Mouse (Mus musculus): ENCODE measurements around the gene Pde4a. TPM values are rescaled to one million over a fixed set of nuclear protein-coding genes. Genes with fewer than 3 reads are reported as not detected.
A peak's percentile ranks its signal among the peaks of the same experiment; 100 is the strongest.

Gene Pde4a
- total RNA-seq (2021), result 10 to 100 TPM; 74.0 to 85.1 TPM

DNA sequence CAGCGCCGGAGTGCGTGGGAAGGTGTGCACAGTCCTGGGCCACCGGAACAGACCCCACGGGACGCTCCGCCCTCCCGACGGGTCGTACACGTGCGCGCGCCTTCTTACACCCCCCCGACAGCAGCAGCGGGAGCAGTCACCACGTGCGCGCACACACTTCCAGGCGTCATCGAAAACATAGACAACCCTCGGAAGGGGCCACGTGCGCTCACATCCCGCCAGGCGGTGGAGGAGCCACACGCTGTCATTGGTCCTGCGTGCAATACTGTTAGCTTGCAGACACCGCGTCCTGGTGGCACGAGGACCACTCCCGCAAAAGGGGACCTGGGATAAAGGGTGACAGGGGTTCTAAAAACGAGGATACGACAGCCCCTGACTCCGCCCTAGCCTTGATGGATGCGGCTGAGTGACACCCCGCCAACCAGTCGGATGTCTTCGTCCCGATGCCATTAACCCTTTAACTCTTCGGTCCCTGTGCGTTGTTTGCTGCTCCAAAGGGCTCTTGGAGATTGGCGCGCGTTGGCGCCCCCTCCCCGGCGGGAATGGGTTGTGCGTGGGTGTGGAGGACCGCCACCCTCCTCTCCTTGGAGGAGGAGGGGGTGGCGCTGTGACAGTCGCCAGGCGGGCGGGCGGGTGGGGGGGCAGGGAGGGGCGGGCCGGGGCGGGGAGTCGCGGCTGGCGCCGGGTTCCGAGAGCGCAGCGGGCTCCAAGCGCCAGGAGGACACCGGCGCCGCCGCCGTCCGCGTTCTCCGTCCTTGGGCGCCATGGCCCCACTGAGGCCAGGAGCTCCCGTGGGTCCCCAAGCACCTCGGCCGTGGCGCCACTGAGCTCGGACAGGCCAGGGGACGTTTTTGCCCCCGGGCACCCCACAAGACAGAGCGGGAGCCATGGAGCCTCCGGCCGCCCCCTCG, at the start of gene Pde4a:
TSS of gene Pde4a (plus strand) at position 674 of the 911 bp plus-strand sequence.
- DNase-seq (ENCODE audit: extremely low spot score in 1 of 2, low spot score in 1 of 2), result peak; percentile 42 to 67

DNA sequence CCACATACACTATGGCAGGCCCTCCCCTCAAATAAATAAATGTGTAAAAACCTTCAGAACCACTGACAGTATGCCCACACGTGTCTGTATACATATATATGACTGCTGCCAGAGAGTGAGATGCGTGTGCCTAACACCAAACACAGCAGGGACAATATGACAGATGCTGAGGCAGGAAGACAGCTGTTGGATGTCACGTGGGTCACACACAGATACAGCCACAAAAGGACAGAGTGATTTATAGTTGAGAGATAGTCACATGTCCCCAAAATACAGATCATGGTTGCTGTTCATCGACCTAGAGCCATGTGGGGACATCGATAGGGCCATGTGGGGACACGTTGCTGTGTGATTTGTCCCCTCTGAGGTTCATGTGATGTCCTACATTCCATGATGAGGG, 48.4 kb upstream of the Pde4a start:
- no peak for DNase-seq (ENCODE audit: extremely low spot score in 1 of 2, low spot score in 1 of 2)

DNA sequence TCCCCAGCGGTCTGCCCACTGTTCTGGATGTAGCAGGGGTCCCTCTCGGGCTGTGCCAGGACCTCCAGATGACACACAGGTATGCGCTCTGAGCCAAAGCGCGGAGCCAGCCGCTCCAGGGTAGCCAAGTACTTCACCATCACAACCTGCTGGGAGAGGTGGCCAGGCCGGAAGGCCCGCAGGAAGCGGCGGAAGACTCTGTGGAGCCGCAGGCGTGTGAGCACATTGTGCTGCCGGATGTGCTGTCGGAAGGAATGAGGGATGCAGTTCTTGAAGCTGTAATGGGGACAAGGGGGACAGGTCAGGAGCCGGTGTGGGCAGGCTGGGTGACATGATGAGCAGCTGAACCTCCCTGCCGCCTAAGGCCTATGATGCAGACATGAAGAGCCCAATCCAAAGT, 44.0 kb upstream of the Pde4a start:
- DNase-seq (ENCODE audit: extremely low spot score in 1 of 2, low spot score in 1 of 2), result no peak

- no peak for DNase-seq (ENCODE audit: extremely low spot score in 1 of 2, low spot score in 1 of 2)
Observed at GRCm38 (mm10) chr9:21124837-21125236, 40.7 kb upstream of the Pde4a start.

GRCm38 (mm10) chr9:21125502-21126258, 39.8 kb upstream of the Pde4a start:
- DNase-seq (ENCODE audit: extremely low spot score in 1 of 2, low spot score in 1 of 2), result no peak

- DNase-seq (ENCODE audit: extremely low spot score in 1 of 2, low spot score in 1 of 2), result no peak
Observed at GRCm38 (mm10) chr9:21126259-21126627, 39.3 kb upstream of the Pde4a start.

DNA sequence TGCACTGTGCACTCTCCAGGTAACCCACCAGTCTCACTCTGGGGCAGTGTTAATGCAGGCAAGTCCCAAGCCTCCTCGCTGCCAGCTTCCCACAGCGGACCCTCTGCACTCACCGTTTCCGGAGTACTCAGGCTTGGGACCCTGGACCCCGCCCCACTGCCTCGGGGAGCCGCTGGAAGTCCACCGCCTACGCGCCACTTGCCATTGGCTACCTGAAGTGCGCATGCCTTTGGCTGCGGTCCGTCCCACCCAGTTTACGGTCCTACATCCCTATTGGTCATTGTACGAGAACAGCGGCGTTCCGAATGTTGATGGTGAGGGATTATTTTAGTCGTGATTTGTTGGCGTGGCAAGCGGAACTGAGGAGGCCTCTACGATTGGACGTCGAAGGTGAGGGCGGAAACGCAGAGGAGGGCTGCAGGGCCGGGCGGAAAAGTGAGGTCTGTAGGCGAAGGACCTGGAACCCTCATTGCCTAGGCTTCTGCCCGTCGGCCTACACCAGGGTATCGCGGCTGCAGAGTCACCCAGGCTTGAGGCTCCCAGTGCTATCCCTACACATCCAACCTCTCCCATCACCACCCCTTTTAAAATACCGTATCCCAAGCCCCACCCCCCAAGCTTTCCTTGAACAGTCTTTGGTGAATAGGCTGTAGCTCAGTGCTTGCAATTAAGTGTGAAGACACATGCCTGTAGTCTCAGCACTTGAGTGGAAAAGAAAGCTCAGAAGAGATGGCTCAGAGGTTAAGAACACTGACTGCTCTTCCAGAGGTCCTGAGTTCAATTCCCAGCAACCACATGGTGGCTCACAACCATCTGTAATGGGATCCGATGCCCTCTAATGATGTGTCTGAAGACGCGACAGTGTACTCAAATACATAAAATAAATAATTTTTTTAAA, 34.2 kb upstream of the Pde4a start, which contains the start of gene Tyk2:
TSS of gene Tyk2 (minus strand) at position 185 of the 898 bp plus-strand sequence.
- DNase-seq (ENCODE audit: extremely low spot score in 1 of 2, low spot score in 1 of 2), result peak; percentile 71 to 79

GRCm38 (mm10) chr9:21132102-21132775, 33.3 kb upstream of the Pde4a start:
- no peak for DNase-seq (ENCODE audit: extremely low spot score in 1 of 2, low spot score in 1 of 2)

DNA sequence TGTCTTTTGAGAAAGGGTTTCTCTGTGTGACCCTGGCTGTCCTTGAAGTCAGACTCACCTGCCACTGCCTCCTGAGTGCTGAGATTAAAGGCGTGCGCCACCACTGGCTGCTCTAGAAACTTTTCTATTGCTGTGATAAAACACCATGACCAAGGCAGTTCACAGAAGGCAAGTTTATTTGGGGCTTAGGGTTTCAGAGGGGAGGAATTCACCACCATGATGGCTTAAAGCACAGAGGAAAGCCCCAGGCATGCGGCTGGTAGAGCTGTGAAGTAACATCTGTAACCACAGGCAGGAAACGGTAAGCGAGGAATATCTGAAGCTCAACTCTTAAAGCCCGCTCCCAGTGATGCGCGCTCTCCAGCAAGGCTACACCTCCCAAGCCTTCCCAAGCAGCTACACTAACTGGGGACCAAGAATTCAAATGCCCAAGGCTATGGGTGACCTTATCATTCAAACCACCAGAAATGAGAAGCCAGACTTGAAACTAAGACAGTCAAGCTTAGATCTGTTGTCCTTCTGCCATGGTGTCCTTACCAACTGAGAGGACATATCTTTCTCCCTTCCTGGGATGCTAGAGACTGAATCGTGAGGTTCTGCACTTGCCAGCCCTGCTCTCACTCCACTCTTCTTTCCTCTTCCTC, 32.3 kb upstream of the Pde4a start:
- no peak for DNase-seq (ENCODE audit: extremely low spot score in 1 of 2, low spot score in 1 of 2)

- no peak for DNase-seq (ENCODE audit: extremely low spot score in 1 of 2, low spot score in 1 of 2)
Observed at GRCm38 (mm10) chr9:21134595-21135328, 30.8 kb upstream of the Pde4a start.

- DNase-seq (ENCODE audit: extremely low spot score in 1 of 2, low spot score in 1 of 2), result no peak
Observed at GRCm38 (mm10) chr9:21135329-21135890, 30.1 kb upstream of the Pde4a start.

DNA sequence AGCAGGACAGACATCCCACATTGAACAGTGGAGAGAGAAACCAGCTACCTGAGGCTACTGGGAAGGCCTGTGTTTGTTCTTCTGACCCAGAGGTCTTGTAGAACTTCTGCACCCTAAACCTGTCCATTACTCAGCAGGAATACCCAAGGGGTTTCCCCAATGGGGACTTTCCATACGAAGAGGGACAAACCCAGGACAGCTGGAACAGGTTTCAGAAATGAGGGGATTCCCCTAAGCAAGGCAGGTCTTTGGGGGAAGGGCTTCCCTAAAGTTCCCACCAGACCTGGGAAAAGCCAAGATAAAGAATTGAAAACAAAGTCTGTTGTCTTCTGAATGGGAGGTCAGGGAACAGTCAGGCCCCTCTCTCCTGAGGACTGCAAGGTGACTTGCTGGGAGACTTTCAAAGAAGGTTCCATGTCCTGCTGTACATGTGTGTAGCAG, 29.6 kb upstream of the Pde4a start:
- DNase-seq (ENCODE audit: extremely low spot score in 1 of 2, low spot score in 1 of 2), result no peak

DNA sequence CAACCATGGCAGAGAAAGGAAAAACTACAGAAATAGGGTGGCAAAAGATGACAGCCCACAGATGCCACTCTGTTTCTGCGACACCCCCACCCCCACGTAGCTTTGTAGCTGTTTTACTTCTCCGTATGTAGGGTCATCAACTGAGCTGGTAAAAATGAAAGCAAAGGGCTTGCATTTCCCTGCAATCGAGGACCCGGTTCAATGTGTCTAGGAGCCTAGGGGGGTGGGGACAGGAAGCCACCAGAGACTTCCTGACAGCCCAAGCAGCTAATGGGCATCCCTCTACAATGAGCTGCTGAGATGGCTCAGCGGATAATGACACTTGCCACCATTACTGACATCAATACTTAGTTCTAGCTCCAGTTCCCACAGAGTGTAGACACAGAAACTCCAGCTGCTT, 29.1 kb upstream of the Pde4a start:
- DNase-seq (ENCODE audit: extremely low spot score in 1 of 2, low spot score in 1 of 2), result no peak

DNA sequence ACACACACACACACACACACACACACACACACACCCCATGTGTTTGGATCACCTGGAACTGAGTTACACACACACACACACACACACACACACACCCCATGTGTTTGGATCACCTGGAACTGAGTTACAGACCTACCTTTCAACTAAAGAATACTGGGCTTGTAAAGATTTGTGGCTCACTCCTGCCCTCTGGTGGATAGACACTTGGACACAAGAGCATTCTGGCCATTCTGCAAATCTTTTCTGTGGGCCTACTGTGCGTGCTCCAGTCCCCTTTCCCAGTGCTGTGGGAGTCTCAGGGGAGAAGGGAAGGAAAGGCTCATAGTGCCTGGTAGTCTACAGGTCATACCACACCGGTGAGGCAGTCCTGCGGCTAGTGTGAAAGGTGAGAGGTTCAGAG, 28.3 kb upstream of the Pde4a start:
- DNase-seq (ENCODE audit: extremely low spot score in 1 of 2, low spot score in 1 of 2), result peak in 1 of 2 experiments; percentile 75

GRCm38 (mm10) chr9:21138386-21138785, 27.1 kb upstream of the Pde4a start:
- DNase-seq (ENCODE audit: extremely low spot score in 1 of 2, low spot score in 1 of 2), result no peak

DNA sequence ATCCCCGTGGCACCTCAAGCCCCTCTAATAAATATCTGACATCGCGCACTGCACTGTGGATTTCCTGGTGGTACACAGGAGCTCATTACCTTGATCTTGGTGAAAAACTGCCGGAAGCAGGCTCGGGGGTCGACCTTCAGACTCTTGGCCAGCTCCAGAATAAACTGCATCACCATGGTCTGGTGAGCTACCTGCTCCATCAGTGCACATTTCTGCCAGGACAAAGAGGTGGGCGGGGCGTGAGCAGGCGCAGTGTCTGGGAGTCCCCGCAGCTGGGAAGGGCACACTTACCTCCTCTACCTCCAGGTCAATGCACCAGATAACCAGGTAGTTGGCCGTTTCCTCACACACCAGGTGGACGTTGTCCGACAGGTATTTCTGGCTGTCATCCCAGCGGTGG, 23.6 kb upstream of the Pde4a start:
- DNase-seq (ENCODE audit: extremely low spot score in 1 of 2, low spot score in 1 of 2), result no peak

GRCm38 (mm10) chr9:21144361-21144760, 21.2 kb upstream of the Pde4a start:
- DNase-seq (ENCODE audit: extremely low spot score in 1 of 2, low spot score in 1 of 2), result no peak

GRCm38 (mm10) chr9:21145431-21145830, 20.1 kb upstream of the Pde4a start:
- DNase-seq (ENCODE audit: extremely low spot score in 1 of 2, low spot score in 1 of 2), result no peak
